Mouse (Mus musculus) stomach, adult 2 months (tissue): ENCODE data around the gene Iyd. TPM values are rescaled to one million over a fixed set of nuclear protein-coding genes. Genes with fewer than 3 reads are reported as not detected.

Experiments used
- polyA plus RNA-seq: library from polyadenylated mRNA; depleted of rRNA; stranded (reverse); fragments of >200 nt; gene quantifications from 2 replicates; pipeline ENCODE4 v1.2.3, GENCODE M21; 2012; rRNA removed

Iyd gene
- 12.7 and 14.2 TPM in 2 replicates for polyA plus RNA-seq

GRCm38 (mm10) chr10:3540003-3540827 lies at the start of gene Iyd:
TSS of gene Iyd (plus strand) at chr10:3540240.

Other genes with a start within 250 kb of the Iyd start
- gene Ppp1r14c, start 174.2 kb upstream of the Iyd start, polyA plus RNA-seq = 0.42 and 0.73 TPM in 2 replicates
- gene Plekhg1, start 200.1 kb downstream of the Iyd start, polyA plus RNA-seq = 0.49 and 1.3 TPM in 2 replicates